In genomic region chr6:30304399-30304917, GRCm38 (mm10) we compare ENCODE assay signal across 8 mouse cellular contexts. TPM values are rescaled to one million over a fixed set of nuclear protein-coding genes. Genes with fewer than 3 reads are reported as not detected.
DNase-seq lines count a peak whose midpoint lies in the region; ATAC-seq lines count a peak whose summit lies in the region.

Gene Ube2h, minus strand, starts transcription at chr6:30304539.

- peaks cover 36% of the 10 kb centered on the region for H3K4me1 ChIP-seq in hindbrain, embryonic 15.5 days (replicated peaks)

- ATAC-seq in hindbrain, embryonic 15.5 days (ENCODE audit: low FRiP score, low read depth) = peak; percentile 97

- DNase-seq in R1 (ENCODE audit: low read depth, low spot score) = peak; percentile 97
- DNase-seq in cerebellum, postnatal 25 days = peak; percentile 100
- peak; percentile 99 to 100 for DNase-seq in frontal cortex, postnatal 36 days (ENCODE audit: low spot score in 2 of 2)
- peak; percentile 98 for DNase-seq in left cerebral cortex, adult 11 months (ENCODE audit: low spot score)
- DNase-seq in lung, postnatal 4 days = peak; percentile 99 to 100
- DNase-seq in retina, postnatal 7 days (ENCODE audit: low read depth, low spot score) = peak; percentile 98
- peak; percentile 100 for DNase-seq in urinary bladder, adult 2 months (ENCODE audit: low spot score)

- H3K27ac ChIP-seq in hindbrain, embryonic 15.5 days (replicated peaks) = peak within 1 kb of the TSS; percentile 95

- no peaks in the 10 kb centered on the region for H3K9me3 ChIP-seq in hindbrain, embryonic 15.5 days

- H3K4me3 ChIP-seq in hindbrain, embryonic 15.5 days = peak within 1 kb of the TSS; percentile 57

- peak within 1 kb of the TSS; percentile 94 for H3K4me2 ChIP-seq in hindbrain, embryonic 15.5 days

- WGBS in hindbrain, embryonic 15.5 days = under 1% methylated on average over 30 of the region's 33 CpGs

- H3K27me3 ChIP-seq in hindbrain, embryonic 15.5 days = no peaks in the 10 kb centered on the region

- H3K9ac ChIP-seq in hindbrain, embryonic 15.5 days = peak within 1 kb of the TSS; percentile 68

- H3K36me3 ChIP-seq in hindbrain, embryonic 15.5 days = no peaks in the 10 kb centered on the region

RNA-seq across cellular contexts. Expression of gene Ube2h, which starts in this region (rescaled TPM):
- polyA plus RNA-seq in hindbrain, embryonic 15.5 days (2015; fragmentation: Nextera tagmentation; extraction: Ambion mirVana) = 57.1 and 59.5 TPM in 2 replicates
- 94.6 and 103 TPM in 2 replicates for polyA plus RNA-seq in urinary bladder, adult 2 months (2012; rRNA removed)

Comparison
In these comparisons a context has a peak if more than half of its experiments do, and no peak if none do; other contexts are left out.
1. Peak in every context shown above with its lines: DNase-seq, ATAC-seq, H3K4me3 ChIP-seq and H3K27ac ChIP-seq.